Mouse (Mus musculus) thymus, postnatal 0 days (tissue): ENCODE data around the gene Ube2i. TPM values are rescaled to one million over a fixed set of nuclear protein-coding genes. Genes with fewer than 3 reads are reported as not detected.

Experiments
- DNase-seq: peaks from one replicate; pipeline ENCODE4 v3.0.0-alpha.2; 2015; ENCODE audit warnings: low spot score
- microRNA-seq: library from miRNA; unstranded; fragments of <30 nt; microRNA quantifications from one replicate; pipeline ENCODE4, GENCODE M21; 2016; ENCODE audit warnings: borderline number of aligned reads
- polyA plus RNA-seq: library from polyadenylated mRNA; unstranded; fragments of >200 nt; fragmentation: Nextera tagmentation; extraction: Ambion mirVana; gene quantifications from 2 replicates; pipeline ENCODE4 v1.2.1, GENCODE M21; 2015

Gene Ube2i
- polyA plus RNA-seq, 1 experiment from 2014 or later = 772 TPM

DNA sequence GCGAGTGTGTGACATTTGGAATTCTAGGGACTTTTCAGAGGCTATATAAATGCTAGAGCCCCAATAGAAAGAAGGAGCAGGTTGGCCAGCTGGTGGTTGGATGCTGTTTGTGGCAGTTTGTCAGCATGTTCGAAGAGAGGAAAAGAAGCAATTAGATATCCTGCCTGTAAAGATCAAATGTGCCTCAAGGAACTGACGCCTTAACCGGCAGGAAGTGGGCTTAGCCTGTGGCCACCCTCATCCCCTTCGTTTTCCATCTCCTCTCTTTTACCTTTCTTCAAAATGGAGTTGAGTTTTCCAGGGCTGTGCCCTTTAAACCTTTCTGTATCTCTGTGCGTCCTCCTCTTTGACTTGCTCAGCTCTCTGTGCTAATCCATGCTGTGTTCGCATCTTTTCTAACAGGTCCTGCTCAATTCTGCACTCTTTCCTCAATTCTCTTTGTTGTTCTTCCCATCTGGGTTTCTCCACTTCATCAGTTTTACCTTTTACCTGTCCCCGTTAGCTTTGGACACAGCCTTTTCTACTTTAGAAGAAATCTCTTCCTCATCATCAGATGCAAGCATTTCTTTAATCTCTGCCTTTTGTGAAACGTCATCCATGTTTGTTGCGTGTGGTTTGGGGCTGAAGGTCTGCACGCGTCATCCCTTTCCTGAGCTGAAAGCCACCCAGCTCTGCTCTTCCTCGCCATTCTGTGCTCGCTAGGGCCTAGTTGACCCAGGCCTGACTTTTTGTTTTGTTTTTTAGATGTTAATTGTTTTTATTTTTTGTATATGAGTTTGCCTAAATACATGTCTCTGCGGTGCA, 54.7 kb downstream of the Ube2i start:
- DNase-seq = peak; percentile 66

DNA sequence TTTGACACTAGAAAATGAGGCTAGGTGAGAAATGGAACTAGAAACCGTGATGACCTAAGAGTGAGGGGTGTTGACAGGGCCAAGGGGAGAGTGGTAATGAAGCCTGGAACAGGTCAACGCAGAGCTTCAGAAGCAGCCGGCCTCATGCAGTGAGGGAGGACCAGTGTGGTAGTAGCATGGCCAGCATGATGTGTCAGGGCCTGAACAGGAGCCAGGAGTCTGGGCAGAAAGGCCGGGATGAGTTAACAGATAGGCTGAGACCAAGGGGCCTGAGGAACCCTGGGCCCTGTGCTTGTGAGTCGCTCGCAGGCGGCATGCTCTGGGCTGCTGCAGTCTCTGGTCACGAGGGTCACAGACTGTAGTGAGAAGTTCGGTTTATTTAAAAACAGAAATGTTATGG, 55.5 kb downstream of the Ube2i start:
- DNase-seq = no peak

DNA sequence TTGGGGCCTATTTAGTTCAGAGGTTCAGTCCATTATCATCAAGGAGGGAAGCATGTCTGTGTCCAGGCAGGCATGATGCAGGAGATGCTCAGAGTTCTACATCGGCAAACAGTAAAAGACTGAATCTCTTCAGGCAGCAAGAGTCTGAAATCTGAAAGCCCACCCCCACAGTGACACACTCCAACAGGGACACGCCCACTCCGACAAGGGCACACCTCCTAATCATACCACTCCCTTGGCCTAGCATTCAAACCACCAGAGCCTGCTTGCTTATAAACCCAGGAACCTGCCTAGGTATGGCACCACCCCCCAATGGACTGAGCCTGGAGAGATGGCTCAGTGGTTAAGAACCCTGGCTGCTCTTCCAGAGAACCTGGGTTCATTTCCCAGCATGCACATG, 59.0 kb downstream of the Ube2i start:
- DNase-seq = no peak

Small RNA genes within 50 kb of the gene (microRNA-seq; reads per million reads assigned to microRNA genes)
- gene Mir3547 = 6.7 reads per million, percentile 11 among the genes with 10 or more reads in this experiment

Other genes with a start within 250 kb of the Ube2i start
- gene Tmem204, start 191.0 kb downstream of the Ube2i start, polyA plus RNA-seq = 5.5 and 6.0 TPM in 2 replicates
- 19.2 and 19.8 TPM in 2 replicates for gene Telo2, start 158.7 kb downstream of the Ube2i start, polyA plus RNA-seq
- 0.12 TPM in 1 of 2 replicates, not detected in the other for gene Ptx4, start 153.9 kb downstream of the Ube2i start, polyA plus RNA-seq
- 12.7 and 15.0 TPM in 2 replicates for gene Clcn7, start 141.2 kb downstream of the Ube2i start, polyA plus RNA-seq
- gene Ccdc154, start 112.2 kb downstream of the Ube2i start, polyA plus RNA-seq = 0.07 and 0.10 TPM in 2 replicates
- gene Gm38655, start 99.2 kb downstream of the Ube2i start, polyA plus RNA-seq = 0.19 TPM in 1 of 2 replicates, not detected in the other
- gene BC003965, start 90.1 kb downstream of the Ube2i start, polyA plus RNA-seq = 34.4 and 34.5 TPM in 2 replicates
- gene Unkl, start 86.2 kb downstream of the Ube2i start, polyA plus RNA-seq = 12.4 and 13.9 TPM in 2 replicates
- 60.4 and 61.6 TPM in 2 replicates for gene Gnptg, start 34.5 kb downstream of the Ube2i start, polyA plus RNA-seq
- 73.5 and 74.0 TPM in 2 replicates for gene Tsr3, start 34.5 kb downstream of the Ube2i start, polyA plus RNA-seq
- gene Baiap3, start 18.3 kb downstream of the Ube2i start, polyA plus RNA-seq = 28.9 and 32.5 TPM in 2 replicates
- gene Prss34, start 23.8 kb upstream of the Ube2i start, polyA plus RNA-seq = 1.2 and 2.1 TPM in 2 replicates
- gene Prss28, start 34.0 kb upstream of the Ube2i start, polyA plus RNA-seq = 0.30 TPM in 1 of 2 replicates, not detected in the other
- gene Prss29, start 44.0 kb upstream of the Ube2i start, polyA plus RNA-seq = 1.6 and 1.9 TPM in 2 replicates
- 0.30 and 0.40 TPM in 2 replicates for gene Tpsab1, start 70.9 kb upstream of the Ube2i start, polyA plus RNA-seq
- 8.0 and 9.1 TPM in 2 replicates for gene Tpsb2, start 91.7 kb upstream of the Ube2i start, polyA plus RNA-seq
- gene Tpsg1, start 94.7 kb upstream of the Ube2i start, polyA plus RNA-seq = 0.36 and 0.52 TPM in 2 replicates
- 0.17 and 0.18 TPM in 2 replicates for gene Cacna1h, start 159.2 kb upstream of the Ube2i start, polyA plus RNA-seq
- gene Tekt4, start 180.0 kb upstream of the Ube2i start, polyA plus RNA-seq = 0.20 and 0.53 TPM in 2 replicates
- gene Sstr5, start 222.7 kb upstream of the Ube2i start, polyA plus RNA-seq = 0.05 and 0.07 TPM in 2 replicates